Mouse (Mus musculus): ENCODE measurements at regions not wholly inside any gene's neighbourhood (a gene's known extent, or its start where the extent isn't known, plus 50 kb on each side); places are given as distances from the start of the nearest gene placed in this dataset.

- DNase-seq, result no peak
Observed at GRCm38 (mm10) chr15:102776218-102776850, 54.4 kb upstream of the Calcoco1 start.

- no peak for DNase-seq
Observed at GRCm38 (mm10) chr15:102780626-102781025, 58.6 kb upstream of the Calcoco1 start.

GRCm38 (mm10) chr15:102782988-102783799 lies 61.2 kb upstream of the Calcoco1 start:
- DNase-seq, result no peak

- peak; percentile 22 to 38 for DNase-seq
Observed at GRCm38 (mm10) chr15:102785055-102785820, 63.3 kb upstream of the Calcoco1 start.

- no peak for DNase-seq
Observed at GRCm38 (mm10) chr15:102788846-102789518, 67.0 kb upstream of the Calcoco1 start.

GRCm38 (mm10) chr15:102797020-102797618 lies 75.1 kb upstream of the Calcoco1 start:
- no peak for DNase-seq

- DNase-seq, result no peak
Observed at GRCm38 (mm10) chr15:102800049-102800448, 78.1 kb upstream of the Calcoco1 start.

- no peak for DNase-seq
Observed at GRCm38 (mm10) chr15:102802265-102802813, 80.4 kb upstream of the Calcoco1 start.

- DNase-seq, result no peak
Observed at GRCm38 (mm10) chr15:102807353-102807752, 85.4 kb upstream of the Calcoco1 start.

- DNase-seq, result no peak
Observed at GRCm38 (mm10) chr15:102819181-102819580, 97.2 kb upstream of the Calcoco1 start.

GRCm38 (mm10) chr15:102839688-102840087 lies 81.2 kb upstream of the Hoxc13 start:
- peak; percentile 17 to 18 for DNase-seq

GRCm38 (mm10) chr15:102862374-102862773 lies 58.5 kb upstream of the Hoxc13 start:
- DNase-seq, result peak in 1 of 2 experiments; percentile 1

- no peak for DNase-seq
Observed at GRCm38 (mm10) chr15:102866788-102867187, 54.1 kb upstream of the Hoxc13 start.

All from lung, adult 18-20 months (tissue).